Mouse (Mus musculus) heart, embryonic 10.5 days (tissue): Measurements from ENCODE around the gene Camk2d. TPM values are rescaled to one million over a fixed set of nuclear protein-coding genes. Genes with fewer than 3 reads are reported as not detected.

ENCODE experiments used
- polyA plus RNA-seq: library from polyadenylated mRNA; unstranded; fragments of >200 nt; fragmentation: Nextera tagmentation; extraction: Ambion mirVana; gene quantifications from 2 replicates; pipeline ENCODE4 v1.2.1, GENCODE M21; 2016

The Camk2d gene
- polyA plus RNA-seq, 1 experiment from 2014 or later: 58.0 TPM

Other genes with a start within 250 kb of the Camk2d start
- gene Arsj, start 232.6 kb upstream of the Camk2d start, polyA plus RNA-seq: 0.25 TPM in 1 of 2 replicates, not detected in the other